Mouse (Mus musculus) cerebellum, adult 9-10 months (tissue): ENCODE measurements around the gene Cdkn3.
"Not testable (repeated sequence)": the region's sequence is repeated elsewhere in the genome, so short reads cannot be mapped to it uniquely, and the experiment has no call there.

Experiments
- DNase-seq: peaks from one replicate; pipeline ENCODE4 v3.0.0; 2022

Gene Cdkn3

GRCm38 (mm10) chr14:46760355-46761029 is at the start of gene Cdkn3:
Gene Cdkn3, plus strand, starts transcription at chr14:46760541.
- peak; percentile 85 for DNase-seq

DNA sequence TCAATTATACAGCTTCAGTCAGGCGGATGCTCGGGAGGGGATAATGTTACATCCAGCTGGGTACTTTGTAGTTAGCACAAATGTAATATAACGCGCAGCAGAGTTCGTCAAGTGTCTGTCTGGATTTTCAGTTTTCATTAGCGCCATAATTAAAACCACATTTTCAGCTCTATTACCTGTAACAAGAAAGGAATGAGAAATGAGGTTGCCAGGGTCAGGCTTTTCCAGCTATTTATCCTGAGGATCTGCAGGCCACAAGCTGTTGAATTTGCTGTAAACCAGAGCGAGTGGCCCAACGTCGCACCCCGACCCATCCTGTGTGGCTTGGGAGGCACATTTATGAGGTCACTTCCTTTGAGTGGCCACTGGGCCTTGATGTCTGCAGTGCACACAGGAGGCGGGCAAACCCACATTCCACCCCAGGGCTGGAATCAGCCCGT is 41.8 kb upstream of the Cdkn3 start:
- no peak for DNase-seq

DNA sequence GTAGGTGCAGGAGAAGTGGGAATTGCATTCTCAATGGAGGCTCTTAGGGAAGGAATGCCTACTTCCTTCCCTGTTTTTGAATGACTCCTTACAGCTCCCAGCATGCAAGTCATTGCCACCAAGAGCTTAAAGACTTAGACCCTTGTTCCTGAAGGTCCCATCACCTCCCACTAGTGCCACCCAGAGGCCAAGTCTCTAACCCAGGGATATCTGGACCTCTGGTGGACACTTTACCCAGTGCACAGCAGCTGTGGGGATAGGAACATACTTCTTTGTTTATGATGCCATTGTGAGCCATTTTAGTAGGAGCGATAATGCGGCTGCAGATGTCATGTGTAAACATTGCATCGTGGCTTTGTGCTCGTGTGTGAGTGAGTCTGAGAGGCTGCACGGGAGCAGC is 38.3 kb upstream of the Cdkn3 start:
- DNase-seq, result no peak

GRCm38 (mm10) chr14:46723828-46724227 is 36.5 kb upstream of the Cdkn3 start:
- DNase-seq, result peak; percentile 27

DNA sequence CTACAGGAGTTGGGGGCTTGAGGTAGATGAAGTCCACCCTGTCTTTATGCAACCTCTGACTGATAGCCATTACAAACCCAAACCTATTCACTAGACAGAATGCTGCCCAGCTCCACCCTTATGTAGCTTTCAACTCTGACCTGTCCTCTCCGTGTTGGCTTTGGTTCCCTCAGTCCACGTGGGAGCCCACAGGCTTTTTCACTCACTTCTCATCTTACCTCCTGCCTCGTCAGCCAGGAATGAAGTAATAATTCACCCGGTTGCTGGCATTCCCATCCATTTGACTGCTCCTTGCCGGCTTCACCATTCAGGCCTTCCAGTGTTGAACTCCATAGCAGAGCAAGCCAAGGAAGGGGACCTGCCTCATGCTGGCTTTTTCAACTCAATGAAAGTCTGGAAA is 35.4 kb upstream of the Cdkn3 start:
- no peak for DNase-seq

DNA sequence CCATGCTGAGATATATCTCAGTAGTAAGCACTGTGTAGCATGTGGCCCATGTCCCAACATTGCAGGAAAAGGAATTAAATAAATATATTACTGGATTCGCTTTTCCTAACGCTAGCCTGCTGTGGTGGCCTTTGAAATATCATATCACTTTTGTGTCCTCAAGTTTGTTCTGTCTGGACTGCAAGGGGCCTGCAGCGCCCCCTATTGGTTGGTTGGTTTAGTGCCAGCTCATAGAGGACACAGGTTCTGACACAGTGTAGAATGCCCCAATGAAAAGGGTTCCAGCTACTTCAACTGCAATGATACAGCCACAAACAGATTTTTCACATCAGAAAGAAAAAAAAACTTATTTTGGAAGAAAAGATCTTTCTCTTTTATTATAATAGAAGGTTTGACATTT is 34.6 kb upstream of the Cdkn3 start:
- DNase-seq, result no peak

- no peak for DNase-seq
Observed at GRCm38 (mm10) chr14:46734262-46734661, 26.1 kb upstream of the Cdkn3 start.

- no peak for DNase-seq
Observed at GRCm38 (mm10) chr14:46734761-46735455, 25.4 kb upstream of the Cdkn3 start.

DNA sequence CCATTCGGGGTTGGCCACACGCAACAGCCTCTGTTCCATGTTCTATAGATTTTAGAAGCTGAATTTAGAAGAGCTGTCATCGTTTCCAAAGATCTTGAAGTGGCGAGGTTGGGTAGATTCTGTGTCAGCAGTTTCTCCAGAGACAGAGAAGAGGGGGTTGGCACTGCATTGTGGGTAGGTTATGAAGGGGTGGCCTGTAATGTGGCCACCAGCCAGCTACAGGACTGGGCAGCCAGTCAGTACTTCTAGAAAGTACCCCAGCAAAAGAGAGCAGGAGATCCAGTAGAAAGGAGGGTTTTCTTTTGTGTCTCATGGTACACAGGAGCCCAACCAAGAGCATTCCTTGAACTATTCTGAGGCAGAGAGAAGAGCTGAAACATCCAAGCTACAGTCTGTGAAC is 24.0 kb upstream of the Cdkn3 start:
- DNase-seq, result no peak

- DNase-seq, result not testable (repeated sequence)
Observed at GRCm38 (mm10) chr14:46737346-46737745, 23.0 kb upstream of the Cdkn3 start.

DNA sequence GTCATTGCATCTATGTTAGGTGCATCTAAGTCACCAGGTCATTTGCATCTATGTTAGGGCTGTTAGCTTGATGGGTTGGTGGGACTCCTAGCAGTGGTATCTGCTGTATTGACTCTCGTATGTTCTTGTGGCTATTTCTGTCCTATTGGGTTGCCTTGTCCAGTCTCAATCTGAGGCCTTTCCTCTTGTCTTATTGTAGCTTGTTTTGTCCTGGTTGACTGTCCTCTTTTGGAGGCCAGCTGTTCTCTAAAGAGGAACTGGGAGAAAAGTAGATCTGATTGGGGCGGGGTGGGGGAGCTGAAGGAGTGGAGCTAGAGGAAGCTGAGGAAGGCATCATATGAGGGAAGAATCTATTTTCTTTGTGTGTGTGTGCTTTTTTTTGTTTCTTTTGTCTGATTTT is 17.7 kb upstream of the Cdkn3 start:
- DNase-seq, result no peak

DNA sequence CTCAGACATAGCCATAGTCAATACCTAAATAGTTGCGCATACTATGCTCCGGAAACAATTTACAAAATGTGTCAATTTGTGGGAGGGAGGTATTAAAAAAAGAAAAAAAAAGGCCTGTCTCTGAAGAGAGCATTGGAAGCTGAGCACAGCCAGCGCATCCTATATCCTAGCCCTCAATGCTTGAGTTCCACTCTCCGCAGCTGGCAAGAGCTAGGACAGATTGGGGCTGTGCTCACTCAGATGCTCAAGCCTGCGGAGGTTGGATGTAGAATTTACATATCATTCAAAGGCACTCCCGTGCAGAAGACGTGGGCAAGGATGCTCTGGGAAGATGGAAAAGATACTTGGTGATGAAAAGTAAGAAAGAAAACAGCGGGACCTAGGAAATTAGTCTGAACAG is 14.9 kb upstream of the Cdkn3 start:
- DNase-seq, result no peak

DNA sequence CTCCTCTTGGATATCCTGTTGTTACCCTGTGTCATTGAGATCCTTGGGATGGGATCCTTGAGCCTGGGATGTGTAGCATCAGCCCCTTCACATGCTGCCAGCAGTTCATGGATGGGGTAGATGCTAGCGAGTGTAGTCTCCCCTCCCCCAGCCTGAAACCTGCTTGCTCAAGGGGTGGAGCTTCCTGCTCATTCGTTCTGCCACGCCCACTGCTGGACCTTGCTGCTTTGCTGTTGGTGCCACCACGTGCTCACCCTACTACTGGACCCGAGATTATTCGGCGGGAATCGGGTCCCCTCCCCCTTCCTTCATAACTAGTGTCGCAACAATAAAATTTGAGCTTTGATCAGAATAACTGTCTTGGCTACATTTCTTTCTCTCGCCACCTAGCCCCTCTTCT is 6.0 kb upstream of the Cdkn3 start:
- DNase-seq, result not testable (repeated sequence)

DNA sequence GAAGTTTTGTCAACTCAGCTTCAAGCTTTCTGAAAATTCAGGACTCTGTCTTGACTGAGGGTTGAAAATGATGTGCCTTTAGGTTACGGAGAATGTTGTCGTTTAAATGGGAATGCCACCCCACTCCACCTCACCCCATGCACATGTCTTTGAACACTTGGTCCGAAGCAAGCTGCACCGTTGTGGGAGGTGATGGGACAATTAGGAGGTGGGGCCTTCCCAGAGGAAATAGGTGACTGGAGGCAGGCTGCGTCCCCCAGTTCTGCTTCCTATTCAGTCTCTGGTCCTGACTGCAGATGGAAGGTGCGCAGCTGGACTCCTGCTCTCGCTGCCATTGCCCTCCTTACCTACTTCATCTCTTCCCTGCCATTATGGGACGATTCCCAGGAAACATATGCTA is 4.5 kb upstream of the Cdkn3 start:
- DNase-seq, result no peak

GRCm38 (mm10) chr14:46757736-46758135 is 2.6 kb upstream of the Cdkn3 start:
- no peak for DNase-seq

DNA sequence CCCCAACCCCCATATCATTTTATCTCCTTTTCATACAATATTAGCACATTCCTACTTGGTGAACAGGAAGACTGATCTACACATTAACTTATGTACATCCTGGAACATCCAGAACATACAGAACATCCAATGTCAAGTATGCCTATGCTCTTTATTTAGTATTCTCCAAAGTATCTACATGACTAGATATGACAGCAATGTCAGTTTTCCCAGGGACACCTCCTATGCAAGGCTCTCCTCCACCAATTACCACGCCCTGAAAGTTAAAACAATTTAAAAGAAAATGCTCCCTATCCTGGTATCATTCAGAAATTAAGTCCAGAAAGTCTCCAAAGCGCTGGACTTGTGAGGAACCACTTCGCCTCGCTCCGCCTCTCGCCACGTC is 379 bp upstream of the Cdkn3 start:
- DNase-seq, result no peak

DNA sequence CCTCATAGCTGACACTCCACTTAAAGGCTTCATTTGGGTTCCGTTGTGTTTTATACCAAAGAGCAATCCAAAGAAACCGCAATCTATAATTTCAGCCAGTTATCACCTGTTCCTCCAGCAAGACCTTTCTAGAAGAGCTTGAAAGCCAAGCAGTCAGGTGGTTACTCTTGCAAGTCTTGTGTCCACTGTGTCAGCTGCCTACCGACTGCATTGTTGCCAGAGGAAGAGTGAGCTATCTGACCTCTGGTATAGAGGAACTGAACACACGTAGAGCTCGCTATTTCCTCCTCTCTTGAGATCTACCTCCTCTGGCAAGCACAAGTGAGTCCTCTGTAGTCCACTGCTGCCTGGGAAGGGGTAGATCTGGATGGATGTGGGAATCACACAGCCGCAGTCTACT is 845 bp downstream of the Cdkn3 start:
- no peak for DNase-seq

DNA sequence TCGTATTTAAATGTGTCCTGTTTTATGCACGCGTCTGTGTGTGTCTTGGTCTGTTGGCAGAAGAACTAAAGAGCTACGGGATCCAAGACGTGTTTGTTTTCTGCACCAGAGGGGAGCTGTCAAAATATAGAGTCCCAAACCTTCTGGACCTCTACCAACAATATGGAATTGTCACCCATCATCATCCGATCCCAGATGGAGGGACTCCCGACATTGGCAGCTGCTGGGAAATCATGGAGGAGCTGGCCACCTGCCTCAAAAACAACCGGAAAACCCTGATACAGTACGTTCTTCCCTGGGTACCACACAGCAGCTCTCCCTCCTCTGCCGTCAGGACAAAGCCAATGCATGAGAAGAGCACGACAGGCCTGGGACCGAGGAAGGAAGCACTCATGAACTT is 6.8 kb downstream of the Cdkn3 start:
- DNase-seq, result peak; percentile 39

DNA sequence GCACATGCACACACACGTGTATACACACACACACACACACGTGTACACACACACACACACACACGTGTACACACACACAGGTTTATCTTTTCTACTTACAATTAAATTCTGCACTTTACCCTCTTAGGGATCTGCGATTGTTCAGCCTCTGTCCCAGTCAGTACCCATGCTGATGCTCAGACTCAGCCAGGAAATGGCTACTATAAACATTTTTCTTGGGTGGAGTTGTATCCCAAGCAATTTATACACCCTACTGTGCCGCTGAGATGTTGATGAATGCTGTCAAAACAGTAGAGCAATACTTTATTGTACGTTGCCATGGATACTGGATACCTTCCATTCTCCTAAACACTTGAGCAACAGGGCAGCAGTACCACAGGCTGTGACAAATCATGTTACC is 9.7 kb downstream of the Cdkn3 start:
- DNase-seq, result no peak

GRCm38 (mm10) chr14:46778756-46779155 is 18.4 kb downstream of the Cdkn3 start:
- no peak for DNase-seq

DNA sequence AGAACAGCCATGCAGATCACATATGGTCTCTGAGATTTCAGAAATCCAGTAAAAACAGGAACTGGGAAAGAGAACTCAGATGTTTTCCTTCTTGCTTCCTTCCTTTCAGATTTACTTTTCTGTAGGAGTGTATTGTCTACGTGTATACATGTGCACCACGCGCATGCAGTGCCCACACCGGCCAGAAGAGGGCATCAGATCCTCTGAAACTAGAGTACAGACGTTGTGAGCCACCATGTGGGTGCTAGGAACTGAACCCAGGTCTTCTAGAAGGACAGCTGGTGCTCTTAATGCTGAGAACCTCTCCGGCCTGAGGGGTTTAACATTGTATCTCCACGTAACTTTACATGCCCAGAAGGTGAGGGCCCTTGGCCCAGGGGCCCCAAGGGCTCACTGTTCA is 18.9 kb downstream of the Cdkn3 start:
- no peak for DNase-seq

- DNase-seq, result no peak
Observed at GRCm38 (mm10) chr14:46781086-46781485, 20.7 kb downstream of the Cdkn3 start.

DNA sequence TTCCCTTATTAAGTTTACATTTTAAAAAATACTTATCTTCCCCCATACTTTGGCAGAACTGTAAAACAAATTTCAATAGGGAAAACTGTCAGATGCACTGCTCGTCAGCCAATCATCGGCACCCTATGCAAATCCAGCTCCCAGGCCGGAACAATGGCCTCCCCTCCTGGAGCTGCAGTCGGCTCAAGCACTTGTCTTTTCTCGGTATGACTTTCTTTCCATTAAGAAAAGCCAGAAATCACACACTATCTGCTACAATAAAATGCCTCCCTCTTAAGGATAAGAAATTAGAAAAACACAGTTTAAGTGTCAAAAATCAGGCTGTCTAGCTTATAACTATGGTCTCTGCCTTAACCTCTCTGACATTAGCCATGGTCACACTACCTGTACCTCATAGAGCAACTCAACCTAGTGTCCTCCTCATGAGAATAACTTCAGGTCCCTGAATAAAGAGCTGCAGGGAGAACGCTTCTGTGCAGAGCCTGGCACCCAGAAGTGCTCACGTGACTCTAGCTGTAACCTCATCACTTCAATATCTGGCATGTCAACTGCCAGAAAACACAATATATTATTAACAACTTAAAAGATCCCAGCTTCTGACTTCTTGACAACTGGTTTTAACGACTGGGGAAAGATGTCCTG is 22.0 kb downstream of the Cdkn3 start:
- no peak for DNase-seq

- DNase-seq, result no peak
Observed at GRCm38 (mm10) chr14:46783327-46783926, 23.1 kb downstream of the Cdkn3 start.
